Mouse (Mus musculus): ENCODE measurements at regions not wholly inside any gene's neighbourhood (a gene's known extent, or its start where the extent isn't known, plus 50 kb on each side); places are given as distances from the start of the nearest gene placed in this dataset.

DNA sequence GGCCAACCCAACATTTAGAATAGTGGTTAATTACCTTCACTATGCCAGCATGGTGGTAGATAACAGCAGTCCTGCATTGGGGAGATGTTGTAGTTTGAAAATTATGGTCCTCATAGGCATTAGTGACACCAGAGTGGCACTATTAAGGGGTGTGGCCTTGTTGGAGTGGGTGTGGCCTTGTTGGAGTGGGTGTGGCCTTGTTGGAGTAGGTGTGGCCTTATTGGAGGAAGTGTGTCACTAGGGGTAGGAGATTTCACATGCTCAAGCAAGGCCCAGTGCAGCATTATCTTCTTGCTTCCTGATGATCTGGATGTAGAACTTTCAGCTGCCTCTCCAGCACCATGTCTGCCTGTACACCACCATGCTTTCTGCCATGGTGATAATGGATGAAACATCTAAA, 225.3 kb upstream of the Gadl1 start:
- no peak for TF ChIP-seq CTCF (IDR thresholded peaks at IDR 0.05; ENCODE audit: borderline replicate concordance, control insufficient read depth, extremely low read depth, insufficient read depth, low read length, poor library complexity)
- no peak for TF ChIP-seq POLR2A (IDR thresholded peaks at IDR 0.05; ENCODE audit: control insufficient read depth, extremely low read depth, insufficient read depth, low read length, poor library complexity)
